Mouse (Mus musculus) testis, adult 2 months (tissue): Measurements from ENCODE around the gene Rhbdf1.

Source experiments
- CTCF ChIP-seq: fragments of 200-500 bp; IDR thresholded peaks from 2 replicates; pipeline ENCODE4 v1.5.1; 2012; ENCODE audit warnings: low read depth, mild to moderate bottlenecking, inconsistent platforms, low read length, moderate library complexity; ENCODE audit not compliant: control insufficient read depth, insufficient read depth, insufficient replicate concordance
- POLR2A ChIP-seq: fragments of 200-500 bp; IDR thresholded peaks from 2 replicates; pipeline ENCODE4 v1.6.1; 2012; ENCODE audit warnings: low read depth, mild to moderate bottlenecking, inconsistent platforms, low read length, moderate library complexity; ENCODE audit not compliant: control insufficient read depth

DNA sequence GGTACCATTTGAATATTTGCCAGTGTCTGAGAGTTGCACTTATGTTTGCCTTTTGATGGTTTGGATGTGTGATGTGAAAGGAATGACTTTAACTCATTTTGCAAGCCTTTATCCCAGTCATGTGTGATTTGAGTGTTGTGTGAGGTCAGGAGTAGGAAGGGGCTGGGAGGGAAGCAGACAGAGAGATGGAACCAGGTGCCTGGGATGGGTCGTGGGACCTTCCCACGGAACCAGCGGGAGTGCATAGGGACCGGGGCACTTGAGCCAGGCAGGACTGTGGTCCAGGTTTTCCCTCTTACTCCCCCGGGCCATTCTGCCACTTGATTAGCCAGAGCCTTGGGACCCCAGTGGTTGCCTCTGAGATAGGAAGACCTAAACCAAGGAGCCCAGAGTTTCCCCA lies 45.9 kb upstream of the Rhbdf1 start:
- TF ChIP-seq CTCF (no peak), POLR2A (no peak)
